Mouse (Mus musculus): ENCODE data around the gene Rpl10-ps3. TPM values are rescaled to one million over a fixed set of nuclear protein-coding genes. Genes with fewer than 3 reads are reported as not detected.

Gene Rpl10-ps3
- polyA plus RNA-seq, 1 experiment from 2014 or later: 77.9 TPM

GRCm38 (mm10) chr9:50357331-50357730 lies 12.6 kb upstream of the Rpl10-ps3 start:
- H3K27me3 ChIP-seq (ENCODE audit: control insufficient read depth, insufficient read depth, low read depth, low read length): no peaks in the 10 kb centered on the region
- 63% methylated on average over 3 of the region's 3 CpGs for WGBS
- no peak overlapping the region for H3K9ac ChIP-seq (ENCODE audit: low read depth, low read length)
- no peak overlapping the region for H3K4me2 ChIP-seq (ENCODE audit: low read length)
- no peaks in the 10 kb centered on the region for H3K36me3 ChIP-seq (ENCODE audit: control insufficient read depth, insufficient read depth, low read length)
- no peak overlapping the region for H3K4me3 ChIP-seq (ENCODE audit: low read depth, low read length)
- no peaks in the 10 kb centered on the region for H3K4me1 ChIP-seq (ENCODE audit: control insufficient read depth, insufficient read depth, low read length)
- no peak overlapping the region for H3K27ac ChIP-seq (ENCODE audit: low read length)
- ATAC-seq: no peak
- H3K9me3 ChIP-seq (replicated peaks; ENCODE audit: control insufficient read depth, low read length, poor library complexity, severe bottlenecking): no peaks in the 10 kb centered on the region

- H3K9ac ChIP-seq (ENCODE audit: low read depth, low read length): no peak overlapping the region
- H3K36me3 ChIP-seq (ENCODE audit: control insufficient read depth, insufficient read depth, low read length): no peaks in the 10 kb centered on the region
- H3K27ac ChIP-seq (ENCODE audit: low read length): no peak overlapping the region
- 84% methylated on average over 4 of the region's 4 CpGs for WGBS
- H3K27me3 ChIP-seq (ENCODE audit: control insufficient read depth, insufficient read depth, low read depth, low read length): no peaks in the 10 kb centered on the region
- H3K4me1 ChIP-seq (ENCODE audit: control insufficient read depth, insufficient read depth, low read length): no peaks in the 10 kb centered on the region
- no peak for ATAC-seq
- no peak overlapping the region for H3K4me3 ChIP-seq (ENCODE audit: low read depth, low read length)
- no peaks in the 10 kb centered on the region for H3K9me3 ChIP-seq (replicated peaks; ENCODE audit: control insufficient read depth, low read length, poor library complexity, severe bottlenecking)
- H3K4me2 ChIP-seq (ENCODE audit: low read length): no peak overlapping the region
Observed at GRCm38 (mm10) chr9:50351746-50352145, 7.0 kb upstream of the Rpl10-ps3 start.

DNA sequence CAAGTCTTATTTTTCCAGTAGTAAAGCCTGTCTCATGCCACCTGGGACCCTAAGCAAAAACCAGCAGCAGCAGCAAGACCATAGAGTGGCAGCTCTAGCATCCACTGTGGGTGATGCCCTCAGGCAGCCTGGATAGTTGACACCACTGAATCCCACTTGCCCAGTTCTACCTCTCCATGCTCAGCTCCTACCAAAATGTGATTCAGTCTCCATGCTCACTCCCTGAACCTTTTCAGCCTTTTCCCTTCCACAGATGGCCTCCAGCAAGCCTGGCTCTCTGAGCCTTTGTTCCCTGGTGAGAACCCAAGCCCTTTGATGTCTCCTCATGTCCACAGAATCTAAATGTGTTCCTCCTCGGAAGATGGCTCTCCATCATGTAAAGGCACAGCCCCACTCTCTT lies 5.8 kb upstream of the Rpl10-ps3 start:
- no peaks in the 10 kb centered on the region for H3K4me1 ChIP-seq (ENCODE audit: control insufficient read depth, insufficient read depth, low read length)
- no peak overlapping the region for H3K9ac ChIP-seq (ENCODE audit: low read depth, low read length)
- H3K9me3 ChIP-seq (replicated peaks; ENCODE audit: control insufficient read depth, low read length, poor library complexity, severe bottlenecking): no peaks in the 10 kb centered on the region
- H3K27me3 ChIP-seq (ENCODE audit: control insufficient read depth, insufficient read depth, low read depth, low read length): no peaks in the 10 kb centered on the region
- H3K27ac ChIP-seq (ENCODE audit: low read length): no peak overlapping the region
- WGBS: 38% methylated on average over 1 of the region's 1 CpGs
- no peak overlapping the region for H3K4me2 ChIP-seq (ENCODE audit: low read length)
- H3K36me3 ChIP-seq (ENCODE audit: control insufficient read depth, insufficient read depth, low read length): no peaks in the 10 kb centered on the region
- no peak for ATAC-seq
- no peak overlapping the region for H3K4me3 ChIP-seq (ENCODE audit: low read depth, low read length)

GRCm38 (mm10) chr9:50349156-50349555 lies 4.4 kb upstream of the Rpl10-ps3 start:
- no peaks in the 10 kb centered on the region for H3K27me3 ChIP-seq (ENCODE audit: control insufficient read depth, insufficient read depth, low read depth, low read length)
- H3K9ac ChIP-seq (ENCODE audit: low read depth, low read length): no peak overlapping the region
- H3K36me3 ChIP-seq (ENCODE audit: control insufficient read depth, insufficient read depth, low read length): no peaks in the 10 kb centered on the region
- no peak overlapping the region for H3K4me2 ChIP-seq (ENCODE audit: low read length)
- 85% methylated on average over 3 of the region's 3 CpGs for WGBS
- no peaks in the 10 kb centered on the region for H3K4me1 ChIP-seq (ENCODE audit: control insufficient read depth, insufficient read depth, low read length)
- no peak overlapping the region for H3K27ac ChIP-seq (ENCODE audit: low read length)
- no peak overlapping the region for H3K4me3 ChIP-seq (ENCODE audit: low read depth, low read length)
- H3K9me3 ChIP-seq (replicated peaks; ENCODE audit: control insufficient read depth, low read length, poor library complexity, severe bottlenecking): no peaks in the 10 kb centered on the region
- ATAC-seq: no peak

GRCm38 (mm10) chr9:50348256-50348655 lies 3.5 kb upstream of the Rpl10-ps3 start:
- Histone ChIP-seq H3K36me3 (ENCODE audit: control insufficient read depth, insufficient read depth, low read length) (no peaks in the 10 kb centered on the region), H3K4me3 (ENCODE audit: low read depth, low read length) (no peak overlapping the region), H3K27ac (ENCODE audit: low read length) (no peak overlapping the region), H3K27me3 (ENCODE audit: control insufficient read depth, insufficient read depth, low read depth, low read length) (no peaks in the 10 kb centered on the region), H3K9ac (ENCODE audit: low read depth, low read length) (no peak overlapping the region), H3K4me2 (ENCODE audit: low read length) (no peak overlapping the region), H3K9me3 (replicated peaks; ENCODE audit: control insufficient read depth, low read length, poor library complexity, severe bottlenecking) (no peaks in the 10 kb centered on the region), H3K4me1 (ENCODE audit: control insufficient read depth, insufficient read depth, low read length) (no peaks in the 10 kb centered on the region)
- 77% methylated on average over 10 of the region's 10 CpGs for WGBS
- ATAC-seq: no peak

DNA sequence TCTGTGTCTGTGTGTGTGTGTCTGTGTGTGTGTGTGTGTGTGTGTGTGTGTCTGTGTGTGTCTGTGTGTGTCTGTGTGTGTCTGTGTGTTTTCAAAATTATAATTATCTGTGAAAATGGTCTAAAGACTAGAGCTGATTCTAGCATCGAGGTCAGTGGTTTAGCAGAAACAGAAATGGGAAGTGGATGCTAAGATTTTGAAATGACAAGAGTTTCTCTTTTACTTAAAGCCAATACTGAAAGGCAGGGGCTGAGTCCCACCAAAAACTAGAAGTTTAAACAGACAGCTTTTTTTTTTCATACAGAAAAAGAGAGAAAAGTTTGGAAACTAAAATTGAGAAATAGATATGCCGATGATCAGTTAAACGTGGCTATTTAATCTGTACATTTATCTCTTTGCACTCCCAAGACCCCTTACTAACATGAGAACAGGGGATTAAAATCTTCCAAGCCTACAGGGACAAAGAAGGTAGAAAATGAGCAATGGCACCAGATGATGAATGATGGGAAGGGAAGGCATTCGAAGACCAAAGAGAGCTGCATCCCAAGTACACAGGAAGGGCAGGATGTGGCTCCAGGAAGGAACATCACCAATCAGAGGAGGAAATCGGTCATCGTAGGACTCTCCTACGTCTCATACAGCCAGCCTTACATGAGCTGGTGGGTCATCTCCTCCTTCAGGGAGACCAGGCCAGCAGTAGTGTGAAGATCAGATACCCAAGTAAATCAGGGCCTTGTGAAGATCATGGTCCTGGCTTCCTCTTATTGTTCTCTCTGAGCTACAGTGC lies 9.0 kb downstream of the Rpl10-ps3 start:
- Histone ChIP-seq H3K4me3 (ENCODE audit: low read depth, low read length) (no peak overlapping the region), H3K4me2 (ENCODE audit: low read length) (no peak overlapping the region), H3K4me1 (ENCODE audit: control insufficient read depth, insufficient read depth, low read length) (no peaks in the 10 kb centered on the region), H3K9ac (ENCODE audit: low read depth, low read length) (no peak overlapping the region), H3K27me3 (ENCODE audit: control insufficient read depth, insufficient read depth, low read depth, low read length) (no peaks in the 10 kb centered on the region), H3K9me3 (replicated peaks; ENCODE audit: control insufficient read depth, low read length, poor library complexity, severe bottlenecking) (no peaks in the 10 kb centered on the region), H3K36me3 (ENCODE audit: control insufficient read depth, insufficient read depth, low read length) (no peaks in the 10 kb centered on the region), H3K27ac (ENCODE audit: low read length) (no peak overlapping the region)
- WGBS: 88% methylated on average over 7 of the region's 7 CpGs
- no peak for ATAC-seq

DNA sequence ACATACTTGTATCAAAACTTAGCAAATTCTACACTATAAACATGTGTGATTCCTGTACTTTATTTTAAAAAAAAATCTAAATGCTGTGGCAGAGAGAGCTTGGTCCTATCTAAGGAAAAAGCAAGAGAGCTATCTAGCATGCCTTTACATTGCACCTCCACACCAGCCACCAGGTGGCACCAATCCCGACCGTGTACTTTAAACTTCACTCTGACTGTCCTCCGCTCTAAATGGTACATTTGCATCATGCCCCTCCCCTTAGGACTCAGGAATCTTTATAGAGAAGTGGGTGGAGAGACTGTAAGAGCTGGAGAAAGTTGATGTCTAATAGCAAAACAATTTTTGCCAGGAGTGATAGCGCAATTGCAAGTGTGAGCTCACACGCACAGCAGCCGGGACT lies 11.4 kb downstream of the Rpl10-ps3 start:
- Histone ChIP-seq H3K9me3 (replicated peaks; ENCODE audit: control insufficient read depth, low read length, poor library complexity, severe bottlenecking) (no peaks in the 10 kb centered on the region), H3K4me3 (ENCODE audit: low read depth, low read length) (no peak overlapping the region), H3K36me3 (ENCODE audit: control insufficient read depth, insufficient read depth, low read length) (no peaks in the 10 kb centered on the region), H3K4me2 (ENCODE audit: low read length) (no peak overlapping the region), H3K27ac (ENCODE audit: low read length) (no peak overlapping the region), H3K27me3 (ENCODE audit: control insufficient read depth, insufficient read depth, low read depth, low read length) (no peaks in the 10 kb centered on the region), H3K9ac (ENCODE audit: low read depth, low read length) (no peak overlapping the region), H3K4me1 (ENCODE audit: control insufficient read depth, insufficient read depth, low read length) (no peaks in the 10 kb centered on the region)
- ATAC-seq: no peak
- WGBS: 30% methylated on average over 6 of the region's 6 CpGs

DNA sequence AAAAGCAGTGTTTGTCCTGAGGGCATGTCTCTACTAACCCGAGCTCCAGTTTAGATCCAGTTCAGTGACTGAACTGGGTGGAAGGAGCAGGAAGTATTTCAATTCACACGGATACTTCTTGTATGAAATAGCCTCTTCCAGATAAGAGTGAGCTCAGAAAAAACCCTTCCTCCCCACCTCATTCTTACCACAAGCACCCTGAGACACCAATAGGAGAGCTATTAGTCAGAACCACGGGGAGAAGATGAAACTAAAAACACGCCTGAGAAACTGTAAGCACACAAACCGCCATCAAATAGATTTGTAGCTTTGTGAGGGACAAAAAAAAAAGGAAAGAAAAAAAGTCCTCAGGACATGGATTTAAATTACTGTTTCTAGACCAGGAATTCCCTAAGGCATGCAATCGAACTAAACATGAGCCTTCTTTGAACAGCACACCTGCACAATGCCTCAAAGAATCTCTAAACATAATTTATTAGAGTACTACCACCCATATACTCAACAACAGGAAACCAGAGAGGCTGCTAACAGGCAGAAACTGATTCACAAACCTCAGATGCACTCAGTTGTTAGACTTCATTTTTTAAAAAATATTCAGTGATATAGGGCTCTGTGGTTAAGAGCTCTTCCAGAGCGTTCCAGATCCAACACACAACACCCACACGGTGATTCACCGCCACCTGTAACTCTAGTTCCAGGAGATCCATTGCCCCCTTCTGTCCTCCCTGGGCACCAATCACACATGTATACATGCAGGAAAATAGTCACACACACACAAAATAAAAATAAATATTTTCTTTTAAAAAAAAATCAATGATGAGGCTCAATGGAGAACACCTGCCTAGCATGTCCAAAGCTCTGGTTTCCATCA lies 20.2 kb downstream of the Rpl10-ps3 start:
- H3K4me2 ChIP-seq (ENCODE audit: low read length): no peak overlapping the region
- no peaks in the 10 kb centered on the region for H3K9me3 ChIP-seq (replicated peaks; ENCODE audit: control insufficient read depth, low read length, poor library complexity, severe bottlenecking)
- no peak overlapping the region for H3K27ac ChIP-seq (ENCODE audit: low read length)
- no peak overlapping the region for H3K9ac ChIP-seq (ENCODE audit: low read depth, low read length)
- no peaks in the 10 kb centered on the region for H3K36me3 ChIP-seq (ENCODE audit: control insufficient read depth, insufficient read depth, low read length)
- H3K27me3 ChIP-seq (ENCODE audit: control insufficient read depth, insufficient read depth, low read depth, low read length): no peaks in the 10 kb centered on the region
- 87% methylated on average over 9 of the region's 9 CpGs for WGBS
- ATAC-seq: no peak
- H3K4me3 ChIP-seq (ENCODE audit: low read depth, low read length): no peak overlapping the region
- H3K4me1 ChIP-seq (ENCODE audit: control insufficient read depth, insufficient read depth, low read length): no peaks in the 10 kb centered on the region

DNA sequence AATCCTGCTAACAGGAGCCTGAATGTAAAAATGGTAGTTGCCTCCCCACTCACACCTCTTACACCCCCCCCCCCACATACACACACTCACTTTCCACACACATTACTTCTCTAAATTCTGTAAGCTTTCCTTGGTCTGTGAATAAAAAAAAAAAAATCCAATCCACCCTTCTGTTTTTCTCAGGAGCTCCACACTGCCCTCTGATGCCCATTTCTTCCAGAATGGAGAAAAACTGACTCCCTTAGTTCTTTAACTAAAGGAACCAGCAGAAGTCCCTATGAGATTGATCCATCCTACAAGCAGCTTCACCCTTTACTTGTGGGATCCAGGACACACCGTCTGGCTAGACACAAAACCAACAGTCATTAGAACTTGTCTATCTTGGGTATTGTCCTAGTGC lies 24.0 kb downstream of the Rpl10-ps3 start:
- ATAC-seq: no peak
- H3K36me3 ChIP-seq (ENCODE audit: control insufficient read depth, insufficient read depth, low read length): no peaks in the 10 kb centered on the region
- no peaks in the 10 kb centered on the region for H3K4me1 ChIP-seq (ENCODE audit: control insufficient read depth, insufficient read depth, low read length)
- no peak overlapping the region for H3K9ac ChIP-seq (ENCODE audit: low read depth, low read length)
- no peaks in the 10 kb centered on the region for H3K9me3 ChIP-seq (replicated peaks; ENCODE audit: control insufficient read depth, low read length, poor library complexity, severe bottlenecking)
- H3K4me3 ChIP-seq (ENCODE audit: low read depth, low read length): no peak overlapping the region
- 50% methylated on average over 1 of the region's 1 CpGs for WGBS
- no peaks in the 10 kb centered on the region for H3K27me3 ChIP-seq (ENCODE audit: control insufficient read depth, insufficient read depth, low read depth, low read length)
- no peak overlapping the region for H3K4me2 ChIP-seq (ENCODE audit: low read length)
- no peak overlapping the region for H3K27ac ChIP-seq (ENCODE audit: low read length)

All from midbrain, embryonic 16.5 days (tissue).